Mouse (Mus musculus) small intestine, adult 2 months (tissue): ENCODE results near the gene Gm21996.
"Not testable (repeated sequence)": the region's sequence is repeated elsewhere in the genome, so short reads cannot be mapped to it uniquely, and the experiment has no call there.

Experiments used
- CTCF ChIP-seq: fragments of 200-500 bp; IDR thresholded peaks from 2 replicates; pipeline ENCODE4 v1.5.1; 2012; ENCODE audit warnings: low read depth, mild to moderate bottlenecking, control low read depth, inconsistent platforms, low read length, moderate library complexity, mixed read lengths; ENCODE audit not compliant: insufficient replicate concordance, insufficient read length; ENCODE audit errors: extremely low read depth
- POLR2A ChIP-seq: fragments of 200-500 bp; IDR thresholded peaks from 2 replicates; pipeline ENCODE4 v1.6.1; 2012; ENCODE audit warnings: low read depth, mild to moderate bottlenecking, control low read depth, inconsistent platforms, low read length, moderate library complexity

DNA sequence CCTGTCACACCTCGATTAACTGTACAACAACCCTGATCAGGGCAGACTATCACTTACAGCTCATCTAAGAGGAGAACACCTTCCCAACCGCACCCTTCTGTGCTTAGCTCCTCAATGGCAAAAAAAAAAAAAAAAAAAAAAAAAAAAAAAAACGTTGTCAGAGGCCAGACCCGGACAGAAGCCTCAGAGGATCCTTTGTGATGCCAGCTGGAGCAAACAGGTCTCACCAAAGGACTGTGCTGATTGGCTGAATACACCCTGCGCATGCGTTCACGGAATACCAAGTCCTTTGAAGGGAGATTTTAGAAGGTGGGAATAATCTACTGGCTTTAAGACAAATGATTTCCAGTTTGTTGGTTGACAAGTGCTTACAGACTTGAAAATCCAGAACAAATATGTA lies at the start of gene Gm21996:
- not testable (repeated sequence) for TF ChIP-seq CTCF, POLR2A
